Mouse (Mus musculus) v-Abl transformed pro-B cells (cell line): ENCODE measurements around the gene Hs3st6.

Experiments used
- in situ Hi-C, 2 experiments: fragments of 400-800 bp; cut with MboI; formaldehyde crosslinking; loops; one replicate each; pipeline ENCODE4 v1.15.1; 2025; ENCODE audit not compliant: unreplicated experiment in 2 of 2

The Hs3st6 gene

GRCm38 (mm10) chr17:24727618-24728017 lies 25.2 kb upstream of the Hs3st6 start, which contains the start of gene Rpl3l:
Gene Rpl3l, plus strand, starts transcription at chr17:24727820.
- in situ Hi-C loops = no loop called here

GRCm38 (mm10) chr17:24728184-24728583 lies 24.6 kb upstream of the Hs3st6 start:
- in situ Hi-C loops = no loop called here

DNA sequence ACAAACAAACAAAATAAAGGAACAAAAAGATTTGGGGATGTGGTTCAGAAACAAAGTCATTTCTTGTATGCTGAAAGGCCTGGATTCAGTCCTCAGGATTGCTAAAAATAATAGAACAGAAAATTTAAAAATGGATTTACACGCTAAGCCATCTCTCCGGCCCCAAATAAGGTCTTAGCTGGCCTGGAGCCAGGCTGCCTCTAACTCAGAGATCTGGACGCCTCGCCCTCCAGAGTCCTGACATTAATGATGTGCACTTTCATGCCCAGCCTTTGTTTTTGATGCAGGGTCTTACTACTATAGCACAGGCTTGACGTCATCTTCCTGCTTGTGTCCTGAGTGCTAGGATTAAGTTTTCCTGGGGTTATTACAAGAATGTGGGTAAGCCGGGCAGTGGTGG lies 23.7 kb upstream of the Hs3st6 start:
- in situ Hi-C loops = no loop called here

DNA sequence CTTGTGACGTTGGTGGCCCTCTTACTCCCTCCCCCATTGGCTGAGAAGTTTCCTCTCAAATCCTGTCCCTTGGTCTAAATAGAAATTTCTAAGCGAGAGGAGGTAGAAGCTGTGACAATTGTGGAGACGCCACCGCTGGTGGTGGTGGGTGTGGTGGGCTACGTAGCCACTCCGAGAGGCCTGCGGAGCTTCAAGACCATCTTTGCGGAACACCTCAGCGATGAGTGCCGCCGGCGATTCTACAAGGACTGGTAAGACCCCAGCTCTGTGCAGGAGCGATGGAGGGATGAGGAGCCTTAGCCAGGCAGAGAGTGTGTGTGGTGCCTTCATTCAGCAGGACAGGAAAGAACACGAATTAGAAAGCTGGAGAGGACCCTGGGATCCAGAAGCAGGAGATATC lies 22.0 kb upstream of the Hs3st6 start:
- in situ Hi-C loops = loop anchor here in 1 of 2 experiments (10.0 kb wide), 1 partner anchor 634 kb away; the partner anchor contains the start of genes Tpsb2 and Tpsg1

- in situ Hi-C loops = loop anchor here in 1 of 2 experiments (10.0 kb wide), 1 partner anchor 632 kb away; the partner anchor contains the start of genes Tpsb2 and Tpsg1
These were observed 20.4 kb upstream of the Hs3st6 start for GRCm38 (mm10) chr17:24732233-24732935.

DNA sequence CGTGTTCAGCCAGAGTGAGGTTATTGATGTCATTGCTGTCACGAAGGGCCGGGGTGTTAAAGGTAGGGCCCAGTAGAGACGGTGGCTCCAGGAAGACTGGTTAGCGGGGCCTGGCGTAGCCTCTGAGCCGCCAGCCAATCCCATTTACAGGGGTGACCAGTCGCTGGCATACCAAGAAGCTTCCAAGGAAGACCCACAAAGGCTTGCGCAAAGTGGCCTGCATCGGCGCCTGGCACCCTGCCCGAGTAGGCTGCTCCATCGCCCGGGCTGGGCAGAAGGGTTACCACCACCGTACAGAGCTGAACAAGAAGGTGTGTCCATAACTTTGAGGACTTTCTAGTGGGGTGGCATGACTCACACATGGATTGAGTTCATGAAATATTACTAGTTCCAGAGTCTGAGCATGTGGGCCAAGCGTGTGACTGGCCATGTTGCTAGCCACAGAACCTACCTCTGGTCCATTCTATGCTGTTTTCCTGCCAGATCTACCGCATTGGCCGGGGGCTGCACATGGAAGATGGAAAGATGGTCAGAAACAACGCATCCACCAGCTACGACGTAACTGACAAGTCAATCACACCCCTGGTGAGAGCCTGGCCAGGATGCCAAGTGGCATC lies 19.2 kb upstream of the Hs3st6 start:
- in situ Hi-C loops = loop anchor here in 1 of 2 experiments (10.0 kb wide), 1 partner anchor 631 kb away; the partner anchor contains the start of genes Tpsb2 and Tpsg1

- in situ Hi-C loops = loop anchor here in 1 of 2 experiments (10.0 kb wide), 1 partner anchor 630 kb away; the partner anchor contains the start of genes Tpsb2 and Tpsg1
These were observed 18.3 kb upstream of the Hs3st6 start for GRCm38 (mm10) chr17:24734513-24734912.

DNA sequence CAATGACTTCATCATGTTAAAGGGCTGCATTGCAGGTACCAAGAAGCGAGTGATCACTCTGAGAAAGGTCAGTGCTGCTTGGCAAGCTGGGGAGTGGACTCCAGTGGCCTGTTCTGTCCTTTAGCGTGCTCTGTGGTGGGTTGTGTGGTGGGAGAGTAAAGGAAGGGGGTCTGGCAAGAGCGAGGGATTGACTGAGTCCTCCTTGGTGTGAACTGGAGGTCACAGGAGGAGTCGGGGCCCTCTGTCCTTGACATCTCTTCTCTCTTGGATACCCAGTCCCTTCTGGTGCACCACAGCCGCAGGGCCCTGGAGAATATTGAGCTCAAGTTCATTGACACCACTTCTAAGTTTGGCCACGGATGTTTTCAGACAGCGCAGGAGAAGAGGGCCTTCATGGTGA lies 17.3 kb upstream of the Hs3st6 start:
- in situ Hi-C loops = loop anchor here in 1 of 2 experiments (10.0 kb wide), 1 partner anchor 629 kb away; the partner anchor contains the start of genes Tpsb2 and Tpsg1

DNA sequence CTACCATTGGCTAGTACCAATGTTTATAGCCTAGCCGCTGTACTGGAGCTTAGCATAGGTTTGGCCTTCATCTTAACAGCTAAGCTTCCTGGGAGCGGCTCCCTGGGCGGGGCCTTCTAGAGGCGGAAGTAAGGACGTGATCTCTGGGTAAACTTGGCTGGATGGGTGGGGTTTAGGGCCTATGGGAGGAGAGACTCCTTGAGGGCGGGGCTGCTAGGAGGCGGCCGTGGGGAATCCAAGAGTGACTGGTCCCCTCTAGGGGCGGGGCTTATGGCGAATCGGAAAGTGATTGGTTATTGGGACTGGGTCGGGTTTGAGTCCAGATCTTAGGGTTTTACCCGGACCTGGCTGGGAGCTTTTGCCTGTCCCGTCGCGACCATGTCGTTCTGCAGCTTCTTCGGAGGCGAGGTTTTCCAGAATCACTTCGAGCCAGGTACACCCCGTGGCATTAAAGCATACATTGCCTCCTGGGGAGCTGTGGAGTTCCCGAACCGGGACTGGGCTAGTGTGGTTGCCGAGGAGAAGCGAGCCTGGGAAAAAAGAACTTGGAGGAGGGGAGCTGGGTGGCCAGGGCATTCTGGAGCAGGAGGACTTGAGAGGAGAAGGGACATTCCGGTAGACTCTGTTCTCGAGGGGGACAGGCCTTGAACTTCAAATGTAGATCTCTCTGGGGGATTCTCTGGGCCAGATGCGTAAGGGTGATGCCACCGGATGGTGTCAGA lies 16.3 kb upstream of the Hs3st6 start, which contains the start of gene Msrb1:
Gene Msrb1, plus strand, starts transcription at position 313 of the 722 bp plus-strand sequence.
- in situ Hi-C loops = loop anchor here in 1 of 2 experiments (10.0 kb wide), 1 partner anchor 628 kb away; the partner anchor contains the start of genes Tpsb2 and Tpsg1

DNA sequence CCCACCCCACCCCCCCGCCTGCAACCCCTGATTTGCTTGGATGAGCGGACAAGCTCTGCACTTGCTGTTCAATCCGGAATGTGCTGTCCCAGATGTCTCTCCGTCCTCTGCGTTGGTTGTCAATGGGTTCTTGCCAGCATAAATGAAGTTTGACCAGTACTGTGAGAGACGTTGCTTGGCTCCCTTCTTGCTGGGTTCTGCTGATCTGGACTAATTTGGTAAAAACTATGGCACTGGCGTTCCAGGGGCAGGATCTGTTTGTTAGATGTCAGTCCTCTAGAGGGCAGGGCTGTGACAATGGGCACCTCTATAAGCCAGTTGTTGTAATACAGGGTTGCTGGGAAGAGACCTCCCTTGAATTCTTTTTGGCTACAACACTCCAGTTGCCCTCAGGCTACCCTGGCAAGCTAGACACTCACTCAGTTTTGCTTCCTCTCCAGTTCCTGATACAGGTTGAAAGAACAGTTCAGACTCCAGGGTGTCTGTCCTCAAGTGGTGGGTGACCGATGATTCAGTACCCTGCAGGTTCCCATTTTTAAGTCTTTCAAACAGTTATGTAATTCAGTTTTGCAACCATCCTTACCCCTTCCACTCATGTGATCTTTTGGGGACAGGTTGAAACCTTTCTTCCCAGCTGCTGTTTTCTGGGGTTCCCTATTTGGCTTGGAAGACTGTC lies 15.5 kb upstream of the Hs3st6 start:
- in situ Hi-C loops = loop anchor here in 1 of 2 experiments (10.0 kb wide), 1 partner anchor 628 kb away; the partner anchor contains the start of genes Tpsb2 and Tpsg1

- in situ Hi-C loops = loop anchor here in 1 of 2 experiments (10.0 kb wide), 1 partner anchor 627 kb away; the partner anchor contains the start of genes Tpsb2 and Tpsg1
These were observed 14.6 kb upstream of the Hs3st6 start for GRCm38 (mm10) chr17:24738238-24738637.

DNA sequence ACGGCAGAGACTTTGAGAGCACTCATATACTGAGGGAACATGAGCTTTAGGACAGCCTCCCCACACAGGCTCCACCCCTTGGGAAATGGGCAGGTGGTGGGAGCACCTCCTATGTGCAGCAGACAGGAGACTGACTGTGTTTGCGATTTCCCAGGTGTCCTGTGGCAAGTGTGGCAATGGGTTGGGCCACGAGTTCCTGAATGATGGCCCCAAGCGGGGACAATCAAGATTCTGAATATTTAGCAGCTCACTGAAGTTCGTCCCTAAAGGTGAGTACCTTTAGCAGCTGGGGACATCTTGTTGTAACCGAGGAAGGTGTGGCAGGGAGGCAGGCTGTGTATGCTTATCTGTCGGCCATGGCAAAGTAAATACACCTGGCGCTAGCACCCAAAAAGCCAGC lies 12.9 kb upstream of the Hs3st6 start:
- in situ Hi-C loops = loop anchor here in 1 of 2 experiments (5.0 to 10.0 kb wide), 3 partner anchors 77 to 625 kb away; partner anchors contain the start of genes Nubp2, Spsb3, Tpsb2 and Tpsg1

DNA sequence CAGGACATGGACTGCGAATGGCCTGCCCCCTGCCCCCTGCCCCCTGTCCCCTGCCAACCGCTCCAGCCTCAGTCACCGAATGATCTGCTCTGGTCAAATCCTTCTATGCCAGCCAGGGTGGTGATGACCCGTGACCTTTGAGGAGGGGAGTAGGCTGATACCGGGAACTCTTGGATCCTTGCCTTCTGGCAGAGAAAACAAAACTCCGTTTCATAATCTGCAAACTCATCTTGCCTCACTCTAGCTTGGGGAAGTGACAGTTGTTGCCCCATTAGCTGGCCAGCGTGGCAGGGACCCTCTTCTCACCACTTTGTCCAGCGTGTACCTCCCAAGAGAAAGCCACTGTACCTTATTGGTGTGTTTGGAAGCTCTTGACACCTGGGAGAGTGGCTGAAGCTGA lies 10.5 kb upstream of the Hs3st6 start:
- in situ Hi-C loops = loop anchor here in 1 of 2 experiments (5.0 kb wide), 2 partner anchors 75 to 145 kb away; partner anchors contain the start of genes Nubp2 and Spsb3

- in situ Hi-C loops = loop anchor here in 1 of 2 experiments (5.0 kb wide), 2 partner anchors 73 to 143 kb away; partner anchors contain the start of genes Nubp2 and Spsb3
These were observed 8.9 kb upstream of the Hs3st6 start for GRCm38 (mm10) chr17:24743896-24744295.

DNA sequence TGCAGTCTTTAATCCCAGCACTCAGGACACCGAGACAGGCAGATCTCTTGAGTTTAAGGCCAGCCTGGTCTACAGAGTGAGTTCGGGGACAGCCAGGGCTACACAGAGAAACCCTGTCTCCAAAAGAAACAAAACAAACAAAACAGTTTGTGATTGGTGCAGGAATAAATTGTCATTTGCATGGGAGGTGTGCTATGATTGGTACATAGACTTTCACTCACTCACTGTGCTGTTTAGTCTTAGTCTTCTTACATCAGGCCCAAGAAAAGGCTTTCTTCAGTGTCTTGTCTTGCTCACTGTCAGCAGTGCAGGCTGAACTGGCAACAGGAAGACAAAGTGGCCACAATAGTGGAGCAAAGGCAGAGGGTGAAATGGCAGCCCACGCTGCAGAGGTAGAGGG lies 8.4 kb upstream of the Hs3st6 start:
- in situ Hi-C loops = loop anchor here in 1 of 2 experiments (5.0 kb wide), 2 partner anchors 73 to 143 kb away; partner anchors contain the start of genes Nubp2 and Spsb3

GRCm38 (mm10) chr17:24745526-24746497 lies 7.0 kb upstream of the Hs3st6 start:
- in situ Hi-C loops = loop anchor here in 1 of 2 experiments (5.0 kb wide), 1 partner anchor 136 kb away; no protein-coding TSS in a partner anchor

DNA sequence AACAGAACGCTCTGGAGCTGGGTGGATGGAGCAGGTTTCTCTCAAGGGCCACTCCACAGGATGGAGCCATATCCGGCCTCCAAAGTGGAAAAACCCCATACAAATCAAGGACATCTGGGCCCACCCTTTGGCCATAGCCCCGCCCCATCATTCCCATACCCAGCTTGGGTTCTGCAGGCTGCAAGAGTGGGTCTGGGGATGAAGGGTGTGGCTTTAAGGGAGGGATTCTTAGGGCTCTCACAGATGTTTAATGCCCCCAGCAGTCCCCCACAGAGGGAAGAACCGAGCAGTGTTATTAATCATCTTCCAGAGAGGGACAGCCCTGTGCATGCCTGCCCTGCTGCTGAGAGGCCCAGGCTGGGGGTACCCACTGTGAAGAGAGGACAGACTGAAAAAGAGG lies 5.8 kb upstream of the Hs3st6 start:
- in situ Hi-C loops = loop anchor here in 1 of 2 experiments (5.0 kb wide), 1 partner anchor 135 kb away; no protein-coding TSS in a partner anchor

- in situ Hi-C loops = no loop called here
These were observed 1.3 kb upstream of the Hs3st6 start for GRCm38 (mm10) chr17:24751528-24751927.
